Mouse (Mus musculus) ZHBTc4 (cell line): ENCODE data around the gene Gtpbp1.

ENCODE experiments used
- DNase-seq: peaks from one replicate; pipeline ENCODE4 v3.0.0-alpha.2; 2011; ENCODE audit warnings: low read depth, low spot score

The Gtpbp1 gene

GRCm38 (mm10) chr15:79753420-79753752, 62.7 kb downstream of the Gtpbp1 start:
- DNase-seq = no peak

DNA sequence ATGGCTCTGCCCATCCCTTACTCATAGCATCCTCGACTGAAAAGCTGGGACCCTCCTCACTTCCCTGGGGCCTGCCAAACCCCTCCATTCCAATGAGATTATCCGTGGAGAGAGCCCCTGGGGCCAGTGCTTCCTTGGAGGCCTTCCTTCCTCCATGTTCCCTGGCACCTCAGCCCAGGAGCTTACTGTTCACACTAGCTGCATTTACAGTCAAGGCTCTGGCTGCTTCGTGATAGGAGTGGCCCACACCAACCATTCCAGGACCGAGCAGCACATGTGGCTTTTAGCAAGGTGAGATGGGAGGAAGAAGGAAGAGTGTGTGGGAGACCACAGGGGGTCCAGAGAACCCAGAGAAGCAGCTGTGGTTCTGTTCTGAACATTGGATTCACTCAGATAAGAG, 63.2 kb downstream of the Gtpbp1 start:
- no peak for DNase-seq

DNA sequence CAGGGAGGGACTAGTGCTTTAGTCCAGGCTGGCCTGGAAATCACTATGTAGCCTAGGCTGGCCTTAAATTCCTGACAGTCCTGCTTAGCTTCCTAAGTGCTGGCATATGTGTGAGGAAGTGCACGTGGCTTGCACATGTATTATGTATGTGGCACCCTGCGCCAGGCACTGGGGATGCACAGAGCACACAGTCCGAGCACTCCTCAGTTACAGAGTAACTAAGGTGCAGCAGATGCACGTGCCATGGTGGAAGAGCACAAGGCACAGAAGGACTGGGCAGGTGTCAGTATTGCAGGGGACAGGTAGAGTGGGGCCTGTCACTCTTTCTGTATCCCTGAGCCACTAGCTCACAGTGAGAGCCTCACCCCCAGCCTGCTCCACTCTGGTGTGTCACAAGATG, 64.5 kb downstream of the Gtpbp1 start:
- no peak for DNase-seq

DNA sequence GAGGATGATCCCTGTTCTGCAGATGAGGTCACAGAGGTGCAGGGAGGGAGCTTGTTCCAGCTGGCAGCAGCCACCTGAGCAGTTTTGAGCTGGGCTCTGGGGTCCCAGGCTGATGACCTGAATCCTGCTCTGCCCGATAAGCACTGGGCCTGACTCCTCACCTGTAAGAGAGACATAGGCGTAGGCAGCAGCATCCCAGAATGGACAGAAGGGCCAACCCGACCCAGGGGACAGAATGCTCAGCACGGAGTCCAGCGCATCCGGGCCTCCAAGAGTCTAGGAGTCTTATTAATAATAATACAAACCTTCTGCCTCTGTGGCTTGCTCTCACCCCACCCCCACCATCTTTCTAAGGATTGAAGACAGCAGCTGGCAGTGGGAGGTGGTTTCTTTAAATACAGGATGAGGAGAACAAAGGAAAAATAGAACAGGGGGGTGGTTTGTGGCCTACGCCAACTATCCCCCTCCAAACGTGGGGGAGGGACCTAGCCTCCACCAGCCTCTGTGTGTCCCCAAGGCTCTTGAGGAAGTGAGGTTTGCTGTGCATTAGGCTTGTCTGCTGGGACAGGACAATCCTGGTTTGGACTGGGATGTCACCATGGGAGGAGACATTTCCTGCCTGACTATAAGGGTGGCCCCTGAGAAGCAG, 65.5 kb downstream of the Gtpbp1 start:
- no peak for DNase-seq

GRCm38 (mm10) chr15:79757118-79757517, 66.5 kb downstream of the Gtpbp1 start:
- no peak for DNase-seq

DNA sequence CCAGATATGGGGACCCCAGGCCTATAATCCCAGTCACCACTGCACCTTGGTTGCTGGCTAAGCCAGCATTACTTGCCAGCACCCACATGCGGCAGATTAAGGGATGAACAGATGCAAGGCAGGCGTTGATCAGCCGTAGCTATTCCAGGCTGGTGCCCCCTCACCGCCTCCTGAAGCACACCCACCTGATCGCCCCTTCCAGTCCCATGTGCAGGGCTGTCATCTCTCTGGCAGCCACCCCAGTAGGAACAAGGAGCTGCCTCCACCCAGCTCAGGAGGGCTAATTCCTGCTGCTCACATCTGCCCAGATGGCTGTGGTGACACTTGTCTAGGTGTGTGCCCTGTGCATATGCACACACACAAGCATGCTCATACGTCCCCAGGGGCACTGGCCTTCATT, 70.3 kb downstream of the Gtpbp1 start:
- no peak for DNase-seq

- no peak for DNase-seq
Observed at GRCm38 (mm10) chr15:79763001-79763400, 72.4 kb downstream of the Gtpbp1 start.

GRCm38 (mm10) chr15:79763601-79764246, 73.1 kb downstream of the Gtpbp1 start:
- no peak for DNase-seq

- DNase-seq = no peak
Observed at GRCm38 (mm10) chr15:79764539-79765267, 74.1 kb downstream of the Gtpbp1 start.

DNA sequence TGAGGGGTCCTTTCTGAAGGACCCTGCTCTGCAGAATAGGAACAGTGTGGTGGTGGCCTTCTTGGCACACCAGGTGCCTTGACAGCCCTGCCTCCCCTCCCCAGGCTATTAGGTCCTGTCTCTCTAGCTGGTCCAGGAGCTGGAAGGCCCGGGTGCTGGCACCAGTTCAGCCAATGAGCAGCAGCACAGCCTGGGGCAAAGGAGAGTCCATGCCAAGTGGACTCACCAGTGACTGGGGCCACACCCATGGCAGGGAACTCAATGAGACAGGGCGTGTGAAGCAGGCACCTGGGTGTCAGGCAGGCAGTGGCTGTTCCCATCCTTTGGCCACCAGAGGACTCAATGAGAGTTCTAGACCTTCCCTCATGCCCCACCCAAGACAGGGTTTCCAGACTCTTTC, 74.7 kb downstream of the Gtpbp1 start:
- DNase-seq = no peak

GRCm38 (mm10) chr15:79766168-79766567, 75.5 kb downstream of the Gtpbp1 start:
- no peak for DNase-seq

DNA sequence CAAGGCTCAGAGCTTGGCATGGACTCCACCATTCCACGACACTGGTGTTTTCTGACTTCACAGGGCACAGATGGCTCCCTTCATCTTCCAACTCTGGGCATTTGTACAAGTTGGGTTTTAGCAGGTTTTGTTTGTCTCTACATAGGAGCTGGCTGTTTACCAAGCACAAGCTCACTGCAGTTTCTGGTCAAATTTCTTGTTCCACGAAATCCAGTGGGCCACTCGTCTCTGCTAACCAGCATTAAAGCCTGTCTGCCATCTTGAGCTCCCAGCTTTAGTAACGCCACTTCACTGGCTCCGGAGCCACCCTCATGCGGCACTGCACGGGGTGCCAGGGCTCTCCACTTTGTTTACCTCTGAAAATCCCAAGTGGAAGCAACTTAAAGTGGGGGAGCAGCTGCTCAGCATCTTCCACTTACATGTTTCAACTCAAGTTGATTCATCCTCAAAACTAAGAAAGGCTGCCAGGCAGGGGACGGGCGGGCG, 76.0 kb downstream of the Gtpbp1 start:
- no peak for DNase-seq

- DNase-seq = no peak
Observed at GRCm38 (mm10) chr15:79767327-79767961, 76.8 kb downstream of the Gtpbp1 start.

- DNase-seq = no peak
Observed at GRCm38 (mm10) chr15:79768302-79768701, 77.7 kb downstream of the Gtpbp1 start.

DNA sequence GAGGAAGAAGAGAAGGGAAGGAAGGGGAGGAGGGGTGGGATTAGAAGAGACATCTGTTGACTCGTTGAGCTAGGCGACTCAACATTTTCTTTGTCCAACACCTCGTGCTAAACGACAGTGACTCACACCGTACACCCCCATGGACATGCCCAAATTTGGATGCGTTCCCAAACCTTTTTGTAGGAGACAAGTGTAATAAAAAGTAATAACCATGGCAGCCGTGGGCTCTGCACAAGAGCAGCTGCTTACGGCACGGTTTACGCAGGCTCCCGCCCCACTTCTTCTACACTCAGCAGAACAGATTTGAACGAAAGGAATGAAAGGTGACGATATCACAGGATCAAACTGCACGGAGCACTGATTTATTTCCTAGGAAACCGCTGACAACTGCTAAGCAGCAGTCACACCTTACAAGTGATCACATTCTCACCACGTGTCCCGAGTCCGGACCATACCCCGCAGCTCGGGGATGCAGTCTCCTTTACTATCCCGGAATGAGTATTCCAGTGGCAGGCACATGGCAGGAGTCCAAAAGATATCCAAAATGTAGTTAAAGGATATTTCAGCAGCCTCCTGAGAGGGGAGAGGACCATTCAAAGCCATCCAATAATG, 80.1 kb downstream of the Gtpbp1 start:
- no peak for DNase-seq
